Mouse (Mus musculus): ENCODE data around the gene Trcg1. TPM values are rescaled to one million over a fixed set of nuclear protein-coding genes. Genes with fewer than 3 reads are reported as not detected.

The Trcg1 gene
- polyA plus RNA-seq, 1 experiment: not detected

- Histone ChIP-seq H3K4me3 (ENCODE audit: insufficient read depth, low read length) (no peak overlapping the region), H3K4me1 (ENCODE audit: control insufficient read depth, insufficient read depth, low read length) (no peaks in the 10 kb centered on the region), H3K27ac (ENCODE audit: insufficient read depth, low read length) (no peak overlapping the region)
- no peak for TF ChIP-seq CTCF (IDR thresholded peaks at IDR 0.05; ENCODE audit: extremely low read depth, insufficient read depth, low read length)
- no peak for TF ChIP-seq POLR2A (IDR thresholded peaks at IDR 0.05; ENCODE audit: extremely low read depth, insufficient read depth, low read length)
These were observed 45.2 kb downstream of the Trcg1 start for GRCm38 (mm10) chr9:57281549-57281948.

DNA sequence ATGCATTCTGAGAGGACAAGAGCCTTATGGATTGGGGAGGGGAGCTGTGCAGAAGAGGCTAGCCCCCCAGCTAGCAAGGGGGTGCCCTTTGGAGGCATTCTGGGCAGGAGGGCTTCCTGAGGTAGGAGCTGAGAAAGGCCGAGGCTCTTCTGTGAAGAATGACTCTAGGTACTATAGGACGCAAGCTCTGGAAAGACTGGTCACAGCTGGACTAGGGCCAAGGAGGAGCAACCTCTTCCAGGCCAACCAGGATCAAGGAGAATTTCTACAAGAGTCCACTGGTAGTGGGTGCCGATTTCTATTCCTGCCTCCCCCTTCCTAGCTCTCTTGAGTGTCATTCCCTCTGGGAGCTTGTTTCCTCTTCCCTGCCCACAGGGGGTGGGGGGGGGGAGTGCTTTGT lies 46.3 kb downstream of the Trcg1 start:
- no peaks in the 10 kb centered on the region for H3K4me1 ChIP-seq (ENCODE audit: control insufficient read depth, insufficient read depth, low read length)
- TF ChIP-seq POLR2A (IDR thresholded peaks at IDR 0.05; ENCODE audit: extremely low read depth, insufficient read depth, low read length): no peak
- no peak for TF ChIP-seq CTCF (IDR thresholded peaks at IDR 0.05; ENCODE audit: extremely low read depth, insufficient read depth, low read length)
- H3K4me3 ChIP-seq (ENCODE audit: insufficient read depth, low read length): no peak overlapping the region
- no peak overlapping the region for H3K27ac ChIP-seq (ENCODE audit: insufficient read depth, low read length)

DNA sequence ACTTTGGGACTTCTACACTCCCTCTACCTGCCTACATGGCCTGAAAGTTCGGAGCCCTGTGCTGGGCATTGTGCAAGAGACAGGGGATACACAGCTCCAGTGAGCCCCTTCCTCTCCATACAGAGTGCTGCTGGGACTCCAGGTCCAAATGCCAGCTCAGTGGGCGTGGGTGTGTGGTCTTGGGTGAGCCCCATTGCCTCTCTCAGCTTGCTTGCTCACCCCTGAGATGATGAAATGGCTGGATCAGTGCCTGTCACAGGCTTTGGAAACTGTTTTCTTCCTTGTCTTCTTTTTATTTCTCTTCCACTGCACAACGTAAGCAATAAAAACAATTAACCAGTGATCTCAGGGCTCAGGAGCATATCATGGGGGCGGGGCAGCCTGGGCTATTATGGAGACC lies 47.0 kb downstream of the Trcg1 start:
- Histone ChIP-seq H3K4me3 (ENCODE audit: insufficient read depth, low read length) (no peak overlapping the region), H3K27ac (ENCODE audit: insufficient read depth, low read length) (no peak overlapping the region)
- TF ChIP-seq CTCF (IDR thresholded peaks at IDR 0.05; ENCODE audit: extremely low read depth, insufficient read depth, low read length) (no peak), POLR2A (IDR thresholded peaks at IDR 0.05; ENCODE audit: extremely low read depth, insufficient read depth, low read length) (no peak)

DNA sequence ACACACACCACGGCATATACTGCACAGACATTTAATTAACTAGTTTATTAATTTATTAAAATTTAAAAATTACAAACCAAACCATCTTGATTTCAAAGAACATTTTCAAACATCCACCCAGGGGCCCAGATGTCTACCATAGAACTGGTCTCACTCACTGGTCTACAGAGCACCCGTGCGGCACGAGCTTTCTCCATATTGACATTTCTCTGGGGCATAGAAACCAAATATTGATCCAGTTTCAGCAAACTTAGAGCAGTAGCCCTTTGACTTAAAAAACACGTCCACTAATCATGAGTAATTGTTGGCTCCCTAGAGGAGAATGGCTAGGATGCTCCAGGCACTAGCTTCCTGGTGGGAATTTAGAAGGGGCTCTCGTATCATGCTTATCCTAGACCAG lies 50.8 kb downstream of the Trcg1 start:
- no peaks in the 10 kb centered on the region for H3K4me1 ChIP-seq (ENCODE audit: control insufficient read depth, insufficient read depth, low read length)
- TF ChIP-seq CTCF (IDR thresholded peaks at IDR 0.05; ENCODE audit: extremely low read depth, insufficient read depth, low read length): no peak
- no peak for TF ChIP-seq POLR2A (IDR thresholded peaks at IDR 0.05; ENCODE audit: extremely low read depth, insufficient read depth, low read length)
- H3K4me3 ChIP-seq (ENCODE audit: insufficient read depth, low read length): no peak overlapping the region
- H3K27ac ChIP-seq (ENCODE audit: insufficient read depth, low read length): no peak overlapping the region

More for the DNA sequence above, 47.0 kb downstream of the Trcg1 start:
- H3K4me1 ChIP-seq (ENCODE audit: control insufficient read depth, insufficient read depth, low read length): no peaks in the 10 kb centered on the region

DNA sequence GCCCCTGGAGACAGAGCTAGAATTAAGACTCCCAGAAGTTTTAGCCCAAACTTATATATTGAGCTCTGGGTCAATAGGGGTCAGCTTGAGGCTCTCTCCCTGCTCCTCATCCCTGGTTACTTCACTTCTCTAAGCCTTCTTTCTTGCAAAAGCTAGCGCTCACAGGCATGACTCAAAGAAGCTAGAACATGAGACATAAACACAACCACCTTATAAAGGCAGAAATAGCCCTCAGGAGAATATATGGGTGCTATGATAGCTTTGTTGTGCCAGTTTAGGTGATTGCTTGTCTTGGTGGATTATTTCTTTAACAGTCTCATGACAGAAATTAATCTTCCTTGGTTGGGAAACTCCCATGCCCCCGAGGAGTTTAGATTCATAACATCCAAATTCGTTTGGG lies 58.5 kb downstream of the Trcg1 start:
- Histone ChIP-seq H3K4me1 (ENCODE audit: control insufficient read depth, insufficient read depth, low read length) (no peaks in the 10 kb centered on the region), H3K27ac (ENCODE audit: insufficient read depth, low read length) (no peak overlapping the region), H3K4me3 (ENCODE audit: insufficient read depth, low read length) (no peak overlapping the region)
- TF ChIP-seq POLR2A (IDR thresholded peaks at IDR 0.05; ENCODE audit: extremely low read depth, insufficient read depth, low read length) (no peak), CTCF (IDR thresholded peaks at IDR 0.05; ENCODE audit: extremely low read depth, insufficient read depth, low read length) (no peak)

GRCm38 (mm10) chr9:57295666-57296065 lies 59.3 kb downstream of the Trcg1 start:
- Histone ChIP-seq H3K4me1 (ENCODE audit: control insufficient read depth, insufficient read depth, low read length) (no peaks in the 10 kb centered on the region), H3K4me3 (ENCODE audit: insufficient read depth, low read length) (no peak overlapping the region), H3K27ac (ENCODE audit: insufficient read depth, low read length) (no peak overlapping the region)
- TF ChIP-seq POLR2A (IDR thresholded peaks at IDR 0.05; ENCODE audit: extremely low read depth, insufficient read depth, low read length): no peak
- no peak for TF ChIP-seq CTCF (IDR thresholded peaks at IDR 0.05; ENCODE audit: extremely low read depth, insufficient read depth, low read length)

DNA sequence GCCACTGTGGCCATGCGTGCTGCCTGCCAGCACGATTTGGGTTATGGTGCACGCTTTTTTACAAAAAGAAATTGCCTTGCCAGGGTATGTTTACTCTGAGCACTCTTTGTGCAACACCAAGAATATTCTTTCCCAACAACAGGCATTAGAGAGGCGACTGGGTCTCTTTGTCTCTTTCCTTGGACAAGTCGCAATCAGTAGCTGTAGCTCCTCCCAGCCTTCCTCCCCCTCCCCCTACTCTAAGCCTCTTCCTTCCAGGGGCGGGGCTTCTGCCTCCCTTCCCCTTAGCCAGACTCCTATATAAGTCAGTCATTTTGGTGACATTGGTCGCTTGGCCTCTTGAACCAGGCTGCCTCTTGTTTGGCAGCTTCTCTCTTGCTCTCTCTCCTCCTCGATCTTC lies 59.9 kb downstream of the Trcg1 start:
- no peak for TF ChIP-seq POLR2A (IDR thresholded peaks at IDR 0.05; ENCODE audit: extremely low read depth, insufficient read depth, low read length)
- TF ChIP-seq CTCF (IDR thresholded peaks at IDR 0.05; ENCODE audit: extremely low read depth, insufficient read depth, low read length): no peak
- Histone ChIP-seq H3K27ac (ENCODE audit: insufficient read depth, low read length) (no peak overlapping the region), H3K4me1 (ENCODE audit: control insufficient read depth, insufficient read depth, low read length) (no peaks in the 10 kb centered on the region), H3K4me3 (ENCODE audit: insufficient read depth, low read length) (no peak overlapping the region)

DNA sequence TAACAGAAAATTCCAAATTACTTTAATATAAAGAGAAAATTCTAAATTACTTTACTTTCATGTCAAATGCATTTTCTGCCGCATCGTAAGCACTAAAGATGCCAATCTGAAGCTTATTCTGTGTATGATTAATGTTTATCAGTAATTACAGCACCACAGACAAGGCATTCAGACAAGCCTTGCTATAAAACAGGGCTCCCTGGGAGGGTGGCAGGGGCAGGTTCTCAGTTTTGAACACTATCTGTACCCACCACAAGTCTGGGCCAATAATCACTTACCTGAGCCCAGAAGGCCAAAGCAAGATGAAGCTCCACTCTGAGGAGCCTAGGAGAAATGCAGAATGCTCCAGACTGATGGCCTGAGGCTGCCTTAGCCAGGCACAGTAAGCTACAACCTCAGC lies 61.6 kb downstream of the Trcg1 start:
- no peak for TF ChIP-seq POLR2A (IDR thresholded peaks at IDR 0.05; ENCODE audit: extremely low read depth, insufficient read depth, low read length)
- no peak for TF ChIP-seq CTCF (IDR thresholded peaks at IDR 0.05; ENCODE audit: extremely low read depth, insufficient read depth, low read length)
- Histone ChIP-seq H3K4me3 (ENCODE audit: insufficient read depth, low read length) (no peak overlapping the region), H3K4me1 (ENCODE audit: control insufficient read depth, insufficient read depth, low read length) (no peaks in the 10 kb centered on the region)

More for the DNA sequence above, 61.6 kb downstream of the Trcg1 start:
- no peak overlapping the region for H3K27ac ChIP-seq (ENCODE audit: insufficient read depth, low read length)

Other genes with a start within 250 kb of the Trcg1 start
- 23.9 TPM in 2 replicates for gene Ptpn9, start 241.6 kb upstream of the Trcg1 start, polyA plus RNA-seq (2012; rRNA removed)
- gene Sin3a, start 164.5 kb upstream of the Trcg1 start, polyA plus RNA-seq (2012; rRNA removed): 25.1 and 27.8 TPM in 2 replicates
- gene Man2c1, start 105.9 kb upstream of the Trcg1 start, polyA plus RNA-seq (2012; rRNA removed): 234 and 251 TPM in 2 replicates
- gene Neil1, start 88.3 kb upstream of the Trcg1 start, polyA plus RNA-seq (2012; rRNA removed): 15.3 and 16.7 TPM in 2 replicates
- gene Commd4, start 78.2 kb upstream of the Trcg1 start, polyA plus RNA-seq (2012; rRNA removed): 184 and 186 TPM in 2 replicates
- gene 1700017B05Rik, start 26.1 kb downstream of the Trcg1 start, polyA plus RNA-seq (2012; rRNA removed): 4.1 and 4.7 TPM in 2 replicates
- 22.2 and 22.9 TPM in 2 replicates for gene Ppcdc, start 203.6 kb downstream of the Trcg1 start, polyA plus RNA-seq (2012; rRNA removed)
- 376 and 379 TPM in 2 replicates for gene Scamp5, start 231.5 kb downstream of the Trcg1 start, polyA plus RNA-seq (2012; rRNA removed)

All from cortical plate, adult 2 months (tissue).